Mouse (Mus musculus): ENCODE results near the gene Arl2bp. TPM values are rescaled to one million over a fixed set of nuclear protein-coding genes. Genes with fewer than 3 reads are reported as not detected.

Arl2bp gene
- polyA plus RNA-seq, 1 experiment from 2014 or later, result 129 TPM

GRCm38 (mm10) chr8:94711160-94711718 is 44.8 kb downstream of the Arl2bp start:
- peak overlapping the region; percentile 33 for H3K27ac ChIP-seq
- no peaks in the 10 kb centered on the region for H3K36me3 ChIP-seq
- ATAC-seq (ENCODE audit: insufficient read depth, low FRiP score, low read depth), result no peak
- no peaks in the 10 kb centered on the region for H3K27me3 ChIP-seq (replicated peaks)
- no peak overlapping the region for H3K4me3 ChIP-seq (replicated peaks)
- peaks cover 5% of the 10 kb centered on the region; the same call in 1 of the 2 replicates for H3K4me1 ChIP-seq
- WGBS, result 38% methylated on average over 5 of the region's 5 CpGs
- no peak overlapping the region for H3K9ac ChIP-seq
- H3K4me2 ChIP-seq, result 0 out of 2 replicates have a peak overlapping the region, but pooled peaks have one; percentile 0
- H3K9me3 ChIP-seq, result no peaks in the 10 kb centered on the region

DNA sequence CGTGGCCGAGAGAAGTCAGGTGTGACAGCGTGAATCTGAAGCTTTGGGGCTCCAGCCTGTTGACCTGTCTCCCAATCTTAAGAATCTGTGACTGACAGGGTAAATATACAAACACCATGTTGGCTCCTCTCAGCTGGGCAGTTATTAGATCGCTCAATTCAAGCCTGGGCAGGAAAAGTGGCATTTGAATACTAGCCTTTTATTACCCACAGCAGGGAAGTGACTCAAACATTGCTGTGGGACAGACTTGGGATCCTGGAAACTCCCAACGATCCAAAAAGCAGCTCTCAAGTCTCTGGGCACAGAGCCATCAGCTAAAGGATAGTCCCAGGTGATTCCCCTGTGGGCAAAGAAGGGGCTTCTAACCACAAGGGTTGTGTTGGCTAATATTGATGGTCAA is 48.2 kb downstream of the Arl2bp start:
- Histone ChIP-seq H3K4me2 (no peak overlapping the region), H3K9ac (no peak overlapping the region), H3K27me3 (replicated peaks) (no peaks in the 10 kb centered on the region), H3K4me3 (replicated peaks) (no peak overlapping the region), H3K27ac (no peak overlapping the region), H3K9me3 (no peaks in the 10 kb centered on the region), H3K4me1 (no peaks in the 10 kb centered on the region), H3K36me3 (no peaks in the 10 kb centered on the region)
- WGBS, result 48% methylated on average over 5 of the region's 5 CpGs
- ATAC-seq (ENCODE audit: insufficient read depth, low FRiP score, low read depth), result no peak

GRCm38 (mm10) chr8:94715871-94716270 is 49.5 kb downstream of the Arl2bp start:
- H3K36me3 ChIP-seq, result no peaks in the 10 kb centered on the region
- 86% methylated on average over 3 of the region's 3 CpGs for WGBS
- no peak overlapping the region for H3K9ac ChIP-seq
- no peak for ATAC-seq (ENCODE audit: insufficient read depth, low FRiP score, low read depth)
- no peak overlapping the region for H3K4me2 ChIP-seq
- no peak overlapping the region for H3K27ac ChIP-seq
- H3K4me1 ChIP-seq, result no peaks in the 10 kb centered on the region
- no peak overlapping the region for H3K4me3 ChIP-seq (replicated peaks)
- H3K9me3 ChIP-seq, result no peaks in the 10 kb centered on the region
- H3K27me3 ChIP-seq (replicated peaks), result no peaks in the 10 kb centered on the region

DNA sequence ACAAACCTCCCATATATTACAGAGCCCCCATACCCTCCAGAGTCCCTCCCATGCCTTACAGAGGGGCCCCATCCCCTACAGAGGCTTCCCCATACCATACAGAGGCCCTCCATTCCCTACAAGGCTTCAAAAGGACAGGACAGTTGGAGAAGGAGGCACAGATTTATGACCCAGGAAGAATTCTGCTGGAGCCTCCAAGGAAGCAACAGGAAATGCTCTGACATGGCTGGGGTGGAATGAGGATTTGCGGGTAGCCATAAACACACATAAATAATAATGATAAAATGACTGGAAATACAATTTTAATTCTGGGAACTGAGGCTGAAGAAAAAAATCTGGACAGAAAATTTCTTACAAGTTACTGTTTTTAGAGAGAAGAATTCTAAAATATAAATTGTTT is 50.4 kb downstream of the Arl2bp start:
- WGBS, result 65% methylated on average over 1 of the region's 1 CpGs
- no peaks in the 10 kb centered on the region for H3K4me1 ChIP-seq
- H3K4me3 ChIP-seq (replicated peaks), result no peak overlapping the region
- H3K27me3 ChIP-seq (replicated peaks), result no peaks in the 10 kb centered on the region
- H3K36me3 ChIP-seq, result no peaks in the 10 kb centered on the region
- no peak overlapping the region for H3K27ac ChIP-seq
- ATAC-seq (ENCODE audit: insufficient read depth, low FRiP score, low read depth), result no peak
- no peak overlapping the region for H3K9ac ChIP-seq
- no peaks in the 10 kb centered on the region for H3K9me3 ChIP-seq
- H3K4me2 ChIP-seq, result no peak overlapping the region

Other genes with a start within 250 kb of the Arl2bp start
- gene Nlrc5, start 232.2 kb upstream of the Arl2bp start, polyA plus RNA-seq (2015; fragmentation: Nextera tagmentation; extraction: Ambion mirVana), result 0.51 and 0.54 TPM in 2 replicates
- 10.6 TPM in 2 replicates for gene Cpne2, start 133.6 kb upstream of the Arl2bp start, polyA plus RNA-seq (2015; fragmentation: Nextera tagmentation; extraction: Ambion mirVana)
- gene Rspry1, start 64.7 kb upstream of the Arl2bp start, polyA plus RNA-seq (2015; fragmentation: Nextera tagmentation; extraction: Ambion mirVana), result 33.0 and 34.9 TPM in 2 replicates
- gene Fam192a, start 64.6 kb upstream of the Arl2bp start, polyA plus RNA-seq (2015; fragmentation: Nextera tagmentation; extraction: Ambion mirVana), result 55.6 and 61.6 TPM in 2 replicates
- 71.7 and 79.4 TPM in 2 replicates for gene Pllp, start 29.7 kb downstream of the Arl2bp start, polyA plus RNA-seq (2015; fragmentation: Nextera tagmentation; extraction: Ambion mirVana)
- not detected in 2 replicates for gene Ccl22, start 79.0 kb downstream of the Arl2bp start, polyA plus RNA-seq (2015; fragmentation: Nextera tagmentation; extraction: Ambion mirVana)
- gene Cx3cl1, start 105.4 kb downstream of the Arl2bp start, polyA plus RNA-seq (2015; fragmentation: Nextera tagmentation; extraction: Ambion mirVana), result 10.1 and 14.3 TPM in 2 replicates
- 0.39 TPM in 1 of 2 replicates, not detected in the other for gene Ccl17, start 143.9 kb downstream of the Arl2bp start, polyA plus RNA-seq (2015; fragmentation: Nextera tagmentation; extraction: Ambion mirVana)
- gene Coq9, start 171.7 kb downstream of the Arl2bp start, polyA plus RNA-seq (2015; fragmentation: Nextera tagmentation; extraction: Ambion mirVana), result 75.8 and 84.2 TPM in 2 replicates
- gene Ciapin1, start 171.8 kb downstream of the Arl2bp start, polyA plus RNA-seq (2015; fragmentation: Nextera tagmentation; extraction: Ambion mirVana), result 89.4 and 91.5 TPM in 2 replicates
- gene Polr2c, start 190.8 kb downstream of the Arl2bp start, polyA plus RNA-seq (2015; fragmentation: Nextera tagmentation; extraction: Ambion mirVana), result 133 and 134 TPM in 2 replicates
- gene Dok4, start 209.7 kb downstream of the Arl2bp start, polyA plus RNA-seq (2015; fragmentation: Nextera tagmentation; extraction: Ambion mirVana), result 26.9 and 29.8 TPM in 2 replicates

Data from stomach, embryonic 15.5 days (tissue).